Mouse (Mus musculus): ENCODE results near the gene Trarg1.

- TF ChIP-seq CTCF (IDR thresholded peaks at IDR 0.05; ENCODE audit: extremely low read depth, insufficient read depth, low read length): no peak
- no peak for TF ChIP-seq POLR2A (IDR thresholded peaks at IDR 0.05; ENCODE audit: extremely low read depth, insufficient read depth, low read length)
Measured at GRCm38 (mm10) chr11:76630023-76630422, 49.6 kb upstream of the Trarg1 start.

Data from cortical plate, adult 2 months (tissue).